Mouse (Mus musculus) ES-E14 (cell line): ENCODE measurements around the gene Fam216b.

Experiments
- CHD2 ChIP-seq: IDR thresholded peaks from 2 replicates; pipeline ENCODE4 v1.6.1; 2014; ENCODE audit warnings: mild to moderate bottlenecking, low read depth, low read length, inconsistent platforms
- HCFC1 ChIP-seq: IDR thresholded peaks from 2 replicates; pipeline ENCODE4 v1.6.1; 2012; ENCODE audit warnings: low read length, inconsistent platforms, borderline replicate concordance; ENCODE audit not compliant: insufficient read depth
- MAFK ChIP-seq: IDR thresholded peaks from 2 replicates; pipeline ENCODE4 v1.6.1; 2014; ENCODE audit warnings: mild to moderate bottlenecking, low read depth, low read length, inconsistent platforms; ENCODE audit not compliant: insufficient read depth
- ZC3H11A ChIP-seq: IDR thresholded peaks from 2 replicates; pipeline ENCODE4 v1.6.1; 2012; ENCODE audit warnings: low read depth, mild to moderate bottlenecking, inconsistent platforms, low read length, borderline replicate concordance
- ZNF384 ChIP-seq: IDR thresholded peaks from 2 replicates; pipeline ENCODE4 v1.6.1; 2012; ENCODE audit warnings: low read depth, low read length, inconsistent platforms

DNA sequence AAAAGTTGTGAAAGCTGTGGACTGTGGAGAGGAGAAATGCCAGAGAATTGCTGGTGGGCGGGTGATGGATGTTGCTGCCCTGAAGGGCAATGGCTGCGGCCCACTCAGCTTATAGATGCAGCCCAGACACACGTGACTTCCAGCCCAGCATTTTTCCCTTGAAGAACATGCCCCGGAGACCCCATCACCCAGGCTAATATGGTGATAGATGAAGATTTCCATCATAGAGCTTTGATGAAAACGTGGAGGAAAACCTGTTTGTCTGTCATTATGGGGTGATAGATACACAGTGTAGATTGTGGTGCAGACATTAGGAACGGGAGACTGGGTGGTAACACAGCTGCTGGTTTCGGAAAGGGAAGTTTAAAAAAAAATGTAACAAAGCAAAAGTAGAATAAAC is 31.4 kb downstream of the Fam216b start:
- no peak for TF ChIP-seq MAFK
- TF ChIP-seq ZNF384 = no peak
- no peak for TF ChIP-seq ZC3H11A
- TF ChIP-seq CHD2 = no peak
- no peak for TF ChIP-seq HCFC1
